Mouse (Mus musculus): ENCODE results near the gene Vps37b.

Gene Vps37b

DNA sequence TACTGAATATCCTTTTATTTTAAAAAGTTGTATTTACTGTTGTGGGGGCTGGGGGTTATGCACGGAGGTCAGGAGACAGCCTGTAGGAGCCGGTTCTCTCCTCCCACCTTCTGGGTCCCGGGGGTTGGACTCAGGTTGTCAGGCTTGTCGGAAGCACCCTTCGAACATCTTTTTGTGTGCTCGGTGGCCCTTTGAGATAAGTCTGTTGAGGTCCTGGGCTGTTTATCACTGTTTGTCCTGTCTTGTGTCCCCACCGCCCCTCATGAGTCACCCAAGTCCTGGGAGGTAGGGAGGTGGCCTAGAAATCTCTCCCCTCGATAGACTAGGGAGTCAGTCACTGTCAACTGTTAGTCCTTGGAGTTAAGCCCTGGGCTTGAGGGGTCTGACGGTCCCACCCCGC lies 33.7 kb downstream of the Vps37b start:
- no peak for DNase-seq

DNA sequence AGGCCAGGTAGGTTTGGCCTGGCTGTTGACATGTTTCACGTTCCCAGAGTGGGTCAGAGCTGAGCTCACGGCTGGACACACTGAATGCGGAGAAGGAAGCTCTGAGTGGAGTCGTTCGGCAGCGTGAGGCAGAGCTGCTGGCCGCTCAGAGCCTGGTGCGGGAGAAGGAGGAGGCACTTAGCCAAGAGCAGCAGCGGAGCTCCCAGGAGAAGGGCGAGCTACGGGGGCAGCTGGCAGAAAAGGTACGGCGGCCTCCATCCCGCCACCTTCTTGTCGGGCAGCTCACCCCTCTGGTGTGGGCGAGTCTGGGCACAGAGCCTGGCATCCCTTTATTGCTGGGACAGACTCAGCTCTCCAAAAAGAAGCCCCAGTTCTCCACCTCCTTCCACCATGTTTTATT lies 34.3 kb downstream of the Vps37b start:
- DNase-seq = no peak

DNA sequence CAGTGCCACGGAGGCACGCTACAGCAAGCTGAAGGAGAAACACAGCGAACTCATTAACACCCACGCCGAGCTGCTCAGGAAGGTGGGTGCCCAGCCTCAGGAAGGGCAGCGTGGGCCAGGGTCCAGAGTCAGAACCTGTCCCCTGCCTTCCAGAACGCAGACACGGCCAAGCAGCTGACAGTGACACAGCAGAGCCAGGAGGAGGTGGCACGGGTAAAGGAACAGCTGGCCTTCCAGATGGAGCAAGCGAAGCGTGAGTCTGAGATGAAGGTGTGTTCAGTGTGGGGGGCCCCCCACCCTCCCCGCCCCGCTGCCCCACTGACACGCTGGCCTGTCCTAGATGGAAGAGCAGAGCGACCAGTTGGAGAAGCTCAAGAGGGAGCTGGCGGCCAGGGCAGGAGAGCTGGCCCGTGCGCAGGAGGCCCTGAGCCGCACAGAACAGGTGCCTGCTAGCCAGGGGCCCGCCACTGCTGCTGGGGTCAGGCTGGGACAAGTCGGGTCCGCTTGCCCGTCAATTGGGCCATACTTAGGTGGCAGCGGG lies 34.8 kb downstream of the Vps37b start:
- DNase-seq = no peak

DNA sequence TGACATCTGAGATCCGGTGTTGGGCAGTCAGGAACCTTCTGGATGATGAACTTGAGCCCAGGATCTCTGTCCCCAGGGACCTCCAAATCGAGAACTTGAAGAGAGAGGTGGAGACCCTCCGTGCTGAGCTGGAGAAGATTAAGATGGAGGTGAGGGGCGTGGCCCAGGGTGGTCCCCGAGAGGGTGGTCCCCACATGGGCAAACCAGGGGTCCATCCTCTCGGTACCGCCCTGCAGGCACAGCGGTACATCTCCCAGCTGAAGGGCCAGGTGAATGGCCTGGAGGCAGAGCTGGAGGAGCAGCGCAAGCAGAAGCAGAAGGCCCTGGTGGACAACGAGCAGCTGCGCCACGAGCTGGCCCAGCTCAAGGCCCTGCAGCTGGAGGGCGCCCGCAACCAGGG lies 35.4 kb downstream of the Vps37b start:
- DNase-seq = no peak

DNA sequence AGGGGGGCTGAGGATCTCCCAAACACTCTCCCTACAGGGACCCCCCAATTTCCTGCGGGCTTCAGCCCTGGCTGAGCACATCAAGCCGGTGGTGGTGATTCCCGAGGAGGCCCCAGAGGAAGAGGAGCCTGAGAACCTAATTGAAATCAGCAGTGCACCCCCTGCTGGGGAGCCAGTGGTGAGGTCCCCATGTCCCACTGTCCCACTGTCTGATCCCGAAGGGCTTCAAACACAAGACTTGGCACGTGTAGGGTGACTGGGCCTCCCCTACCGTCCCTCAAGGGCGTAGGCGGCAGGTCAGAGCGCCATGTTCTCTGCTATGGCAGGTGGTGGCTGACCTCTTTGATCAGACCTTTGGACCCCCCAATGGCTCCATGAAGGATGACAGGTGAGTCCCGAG lies 35.9 kb downstream of the Vps37b start:
- peak; percentile 49 for DNase-seq

DNA sequence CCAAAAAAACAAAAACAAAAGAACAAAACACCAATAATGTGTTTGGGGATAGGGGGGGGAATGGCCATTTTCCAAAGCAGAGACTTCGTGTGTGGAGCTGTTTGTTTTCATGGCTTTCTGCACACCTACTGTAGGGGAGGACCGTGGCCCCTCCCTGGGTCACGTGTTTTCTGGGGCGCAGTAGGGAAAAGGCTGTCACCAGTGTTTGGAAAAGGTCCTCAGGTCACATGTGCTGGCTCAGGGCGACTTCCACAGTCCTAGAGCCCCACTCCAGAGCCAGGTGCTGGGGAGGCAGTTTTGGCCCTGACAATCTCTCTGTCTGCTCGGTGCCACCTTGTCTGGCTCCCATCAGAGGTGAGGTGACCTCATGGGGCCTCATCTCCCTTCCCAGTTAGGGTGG lies 36.7 kb downstream of the Vps37b start:
- DNase-seq = no peak

DNA sequence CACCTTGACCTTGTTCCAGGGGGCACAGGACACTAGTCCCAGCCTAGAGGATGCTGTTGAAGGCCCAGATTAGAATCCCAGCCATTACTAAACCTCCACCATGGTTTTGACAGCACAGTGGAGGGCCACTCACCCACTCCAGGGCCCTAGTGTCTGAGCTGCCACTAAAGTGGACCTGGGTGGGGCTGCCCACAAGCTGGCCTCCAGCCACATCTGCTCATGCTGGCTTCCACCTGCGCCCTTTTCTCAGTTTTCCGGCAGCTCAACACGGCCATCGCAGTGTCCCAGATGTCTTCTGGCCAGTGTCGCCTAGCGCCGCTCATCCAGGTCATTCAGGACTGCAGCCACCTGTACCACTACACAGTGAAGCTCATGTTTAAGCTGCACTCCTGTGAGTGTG lies 37.6 kb downstream of the Vps37b start:
- peak; percentile 71 for DNase-seq

DNA sequence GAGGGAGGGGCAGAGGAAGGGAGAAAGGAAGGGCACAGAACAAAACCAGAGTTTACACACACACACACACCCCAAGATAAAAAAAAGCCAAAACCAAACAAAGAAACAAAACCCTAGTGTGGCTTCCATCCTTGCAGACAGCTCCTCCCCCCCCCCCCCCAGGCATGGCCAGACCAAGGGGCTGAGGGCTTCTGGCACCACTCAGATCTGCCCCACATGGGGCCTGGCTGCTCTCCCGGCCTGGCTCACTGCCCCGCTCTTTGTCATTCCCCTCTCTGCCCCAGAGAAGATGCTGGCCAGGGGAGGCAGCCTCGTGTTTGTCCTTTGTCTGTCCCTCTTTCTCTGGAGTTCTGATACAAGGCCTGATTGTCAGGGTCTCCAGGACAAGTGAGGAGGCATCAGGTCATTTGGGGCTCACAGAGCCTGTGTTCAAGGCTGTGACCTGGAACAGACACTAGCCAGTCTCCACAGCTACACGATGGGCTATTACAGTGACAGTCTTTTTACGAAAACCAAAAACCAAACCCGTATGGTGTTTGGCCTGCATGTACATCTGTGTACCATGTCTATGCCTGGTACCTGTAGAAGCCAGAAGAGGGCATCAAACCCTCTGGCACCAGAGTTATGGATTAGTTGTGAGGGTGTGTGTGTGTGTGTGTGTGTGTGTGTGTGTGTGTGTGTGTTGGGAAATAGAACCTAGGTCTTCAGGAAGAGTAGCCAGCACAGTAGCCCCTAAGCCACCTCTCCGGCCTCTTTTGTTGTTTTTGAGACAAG lies 38.6 kb downstream of the Vps37b start:
- DNase-seq = no peak

DNA sequence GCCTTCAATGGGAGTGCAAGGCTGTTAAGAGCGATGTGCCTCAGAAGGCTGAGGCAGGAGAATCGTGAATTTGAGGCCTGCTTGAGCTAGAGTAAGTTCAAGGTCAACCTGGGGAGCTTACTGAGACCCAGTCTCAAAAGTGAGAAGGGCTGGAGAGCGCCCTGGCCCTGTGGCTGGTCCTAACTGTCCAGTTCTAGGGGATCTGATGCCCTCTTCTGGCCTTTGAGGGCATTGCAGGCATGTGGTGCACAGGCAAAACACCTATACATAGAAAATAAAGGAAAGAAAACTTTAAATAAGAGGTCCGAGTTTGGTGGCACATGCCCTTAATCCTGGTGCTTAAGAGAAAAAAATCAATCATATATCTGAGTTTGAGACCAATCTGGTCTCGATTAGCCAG lies 39.3 kb downstream of the Vps37b start:
- peak; percentile 96 for DNase-seq

DNA sequence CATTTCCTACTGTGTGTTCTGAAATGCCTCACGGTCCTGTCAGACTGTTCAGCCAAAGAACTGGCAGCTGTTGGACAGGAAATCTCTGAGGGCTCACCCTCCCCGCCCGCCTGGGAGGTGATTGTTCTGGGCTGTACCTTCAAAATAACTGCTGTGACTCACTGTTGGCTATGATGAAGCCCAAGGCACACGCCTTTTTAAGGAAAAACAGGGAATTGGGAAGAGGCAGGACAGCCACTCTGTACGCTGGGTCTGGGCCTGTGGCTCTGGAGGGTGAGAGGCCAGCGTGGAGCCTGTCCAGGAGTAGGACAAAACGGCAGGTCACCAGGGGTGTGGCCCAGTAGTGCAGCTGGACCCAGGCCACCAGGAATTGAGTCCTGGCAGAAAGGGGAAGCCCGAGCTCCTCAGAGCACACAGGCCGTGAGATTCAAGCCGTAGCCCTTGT lies 39.9 kb downstream of the Vps37b start:
- DNase-seq = peak; percentile 88

DNA sequence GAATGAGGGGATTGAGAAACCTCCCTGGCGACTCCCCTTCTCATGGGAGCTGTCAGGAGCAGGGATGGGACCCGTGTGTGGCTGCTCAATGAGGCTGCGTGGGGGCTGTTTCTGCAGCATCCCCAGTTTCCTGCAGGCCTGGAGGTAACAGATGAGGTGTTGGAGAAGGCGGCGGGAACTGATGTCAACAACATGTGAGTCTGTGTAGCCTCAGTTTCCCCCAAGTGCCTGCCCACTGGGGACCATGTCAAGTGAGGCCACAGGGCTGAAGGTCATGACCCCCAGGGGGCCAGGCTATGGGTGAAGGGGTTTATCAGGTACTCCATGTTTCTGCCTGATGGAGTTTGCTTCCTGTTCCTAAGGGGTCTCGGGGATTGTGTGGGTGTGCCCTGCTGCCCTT lies 40.7 kb downstream of the Vps37b start:
- DNase-seq = no peak

DNA sequence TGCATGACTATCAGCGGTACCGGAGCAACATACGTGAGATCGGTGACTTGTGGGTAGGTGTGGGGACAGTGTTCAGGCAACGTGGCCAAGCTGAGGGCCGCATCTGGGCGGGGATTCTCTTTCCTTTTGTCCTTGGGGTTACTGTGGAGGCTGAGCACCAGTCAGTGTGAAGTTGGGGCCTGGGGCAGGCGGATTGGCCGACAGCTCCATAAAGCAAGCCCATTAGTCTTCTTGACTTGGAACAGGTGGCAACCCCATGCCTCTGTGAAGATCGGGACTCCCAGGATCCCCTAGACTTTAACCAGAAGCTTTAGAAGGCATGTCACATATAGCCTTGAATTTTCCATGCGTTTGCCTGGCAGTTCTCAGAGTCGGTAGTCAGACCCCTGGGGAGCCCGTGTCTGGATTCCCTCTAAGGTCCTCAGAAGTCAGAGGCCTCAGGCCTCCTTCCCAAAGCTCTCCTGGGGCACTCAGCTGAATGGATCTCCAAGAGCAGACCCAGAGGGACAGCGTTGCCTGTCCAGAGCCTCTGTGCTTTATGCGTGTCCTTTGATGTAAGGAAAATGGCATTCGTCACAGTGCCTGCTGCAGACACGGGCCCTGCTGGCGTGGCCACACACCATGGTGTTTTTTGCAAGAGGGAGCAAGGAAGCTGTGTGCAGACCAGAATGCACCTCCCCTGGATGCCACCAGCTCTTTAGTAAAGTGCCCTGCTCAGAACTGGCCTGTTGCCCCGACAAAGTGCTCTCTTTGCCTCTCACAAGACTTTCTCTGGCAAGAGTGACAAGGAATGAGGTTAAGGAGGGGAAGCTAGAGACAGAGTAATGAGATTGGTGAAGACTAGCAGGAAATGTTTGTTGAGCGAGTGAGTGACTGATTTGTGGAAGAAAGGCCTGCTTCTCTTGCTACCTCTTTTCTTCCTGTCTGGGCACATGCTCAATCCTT lies 41.9 kb downstream of the Vps37b start:
- peak; percentile 81 for DNase-seq

DNA sequence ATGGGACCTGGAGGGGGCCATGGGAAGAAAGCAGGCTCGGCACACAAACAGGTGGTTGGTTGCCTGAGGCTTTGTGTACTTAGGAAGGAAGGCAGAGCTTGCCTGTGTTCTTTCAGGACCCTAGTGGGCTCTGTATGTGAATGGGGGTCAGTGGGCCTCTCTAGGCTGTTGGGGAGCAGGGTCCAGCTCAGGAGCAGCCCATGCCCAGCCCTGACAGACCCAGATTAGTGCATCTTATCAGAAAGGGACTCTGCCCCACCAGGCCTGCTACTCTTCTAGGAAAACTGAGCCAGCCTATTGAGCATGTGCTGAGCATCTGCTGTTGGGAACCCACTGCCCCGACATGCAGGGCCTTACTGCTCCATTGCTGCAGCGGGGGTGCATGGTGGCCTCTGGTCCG lies 44.6 kb downstream of the Vps37b start:
- DNase-seq = no peak

DNA sequence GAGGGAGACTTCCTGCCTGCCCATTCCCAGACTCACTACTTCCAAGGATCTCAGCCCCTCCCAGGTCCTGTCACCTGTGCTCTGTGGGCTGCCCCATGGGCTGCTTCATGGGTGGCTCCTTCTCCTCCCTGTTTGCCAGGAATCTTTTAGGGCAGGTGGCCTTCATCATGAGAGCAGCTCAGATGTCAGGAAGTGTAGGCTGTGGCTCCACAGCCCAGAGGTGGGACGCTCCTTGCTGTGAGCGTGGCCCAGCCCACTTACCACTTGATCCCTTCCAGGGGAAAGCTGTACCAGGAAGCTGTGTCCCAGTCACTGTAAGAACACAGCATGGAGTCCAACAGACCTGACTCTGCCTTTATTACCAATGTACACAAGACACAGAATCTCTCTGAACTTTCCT lies 45.1 kb downstream of the Vps37b start:
- DNase-seq = peak; percentile 47

DNA sequence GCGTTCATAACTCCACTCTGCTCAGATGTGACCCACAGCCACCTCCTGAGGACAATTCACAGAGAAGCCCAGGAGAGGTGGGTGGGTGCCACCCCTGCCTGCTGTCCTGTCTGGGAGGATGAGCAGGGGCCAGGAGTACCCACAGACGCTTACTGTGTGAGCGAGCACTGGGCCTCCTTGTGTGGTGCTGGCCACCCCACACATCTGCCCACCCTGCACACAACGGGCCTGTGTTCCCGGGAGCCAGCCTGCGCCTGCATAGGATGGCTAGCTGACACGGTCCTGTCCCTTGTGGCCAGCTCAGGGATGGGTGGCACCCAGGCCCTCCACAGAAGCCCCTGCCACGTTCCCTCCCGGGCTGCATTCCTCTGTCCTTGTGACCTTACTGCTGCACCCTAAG lies 46.6 kb downstream of the Vps37b start:
- no peak for DNase-seq

DNA sequence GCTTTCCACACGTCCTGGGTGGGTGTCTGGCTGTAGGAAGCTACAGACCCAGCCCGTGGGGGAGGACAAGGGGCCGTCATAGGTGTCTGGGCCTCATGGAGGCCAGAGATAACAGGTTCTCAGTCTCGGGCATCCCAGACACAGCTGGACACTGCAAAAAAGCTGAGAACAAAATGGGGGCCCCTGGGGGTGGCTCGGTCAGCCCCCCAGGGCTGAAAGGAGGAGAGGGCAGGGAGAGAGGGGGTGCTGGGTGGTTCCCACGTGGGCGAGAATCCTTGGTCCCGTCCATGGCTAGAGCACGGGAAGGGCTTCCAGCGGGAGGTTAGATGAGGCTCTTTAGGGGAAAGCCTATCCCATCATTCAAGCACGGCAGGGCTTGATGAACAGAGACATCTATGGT lies 49.2 kb downstream of the Vps37b start:
- DNase-seq = no peak

DNA sequence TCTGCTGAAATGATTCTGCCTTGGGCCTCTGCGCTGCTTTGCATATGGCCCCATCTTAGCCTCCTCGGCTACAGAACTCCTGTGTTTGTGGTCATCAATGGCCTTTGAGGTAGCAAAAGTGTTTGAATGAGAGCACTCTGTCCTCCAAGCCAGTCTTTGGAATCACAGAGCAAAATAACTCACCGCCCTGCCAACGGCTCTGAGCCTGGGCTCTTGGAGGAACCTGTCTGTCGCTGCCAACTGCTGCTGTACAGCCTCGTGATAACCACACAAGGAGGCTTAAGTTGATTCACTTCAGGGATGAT lies 50.9 kb downstream of the Vps37b start:
- peak; percentile 62 for DNase-seq

DNA sequence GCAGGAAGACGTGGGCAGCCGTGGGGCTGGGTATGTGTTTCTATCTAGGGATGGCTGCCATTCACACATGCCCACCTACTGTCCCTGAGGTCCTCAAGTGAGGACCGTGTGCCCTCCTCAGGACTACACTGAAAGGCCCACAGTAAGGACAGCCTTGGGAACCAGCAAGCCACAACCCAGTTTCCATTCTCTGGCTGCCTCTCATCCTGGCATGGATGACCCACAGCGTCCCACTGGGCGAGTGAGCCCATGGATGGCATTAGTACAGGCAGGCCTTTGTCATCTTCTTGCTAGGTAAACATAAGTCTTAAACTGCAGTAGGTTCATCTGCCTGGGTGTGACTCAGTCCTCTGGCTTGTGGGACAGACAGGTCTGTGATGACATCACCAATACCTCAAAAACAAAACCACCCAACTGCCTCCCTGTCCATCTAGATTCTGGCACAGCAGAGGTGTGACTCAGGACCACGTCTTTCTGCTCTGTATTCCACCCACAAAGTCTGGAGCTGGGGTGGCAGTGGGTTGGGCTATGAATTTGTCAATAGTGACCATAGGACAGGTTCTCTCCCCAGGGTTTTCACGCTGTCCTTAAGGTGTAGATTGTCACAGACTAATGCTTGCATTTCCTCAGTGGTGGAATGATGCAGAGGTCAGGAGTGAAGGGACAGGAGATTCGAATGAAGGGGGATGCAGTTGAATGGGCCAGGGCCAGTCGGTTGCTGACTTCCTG lies 51.4 kb downstream of the Vps37b start:
- DNase-seq = no peak

DNA sequence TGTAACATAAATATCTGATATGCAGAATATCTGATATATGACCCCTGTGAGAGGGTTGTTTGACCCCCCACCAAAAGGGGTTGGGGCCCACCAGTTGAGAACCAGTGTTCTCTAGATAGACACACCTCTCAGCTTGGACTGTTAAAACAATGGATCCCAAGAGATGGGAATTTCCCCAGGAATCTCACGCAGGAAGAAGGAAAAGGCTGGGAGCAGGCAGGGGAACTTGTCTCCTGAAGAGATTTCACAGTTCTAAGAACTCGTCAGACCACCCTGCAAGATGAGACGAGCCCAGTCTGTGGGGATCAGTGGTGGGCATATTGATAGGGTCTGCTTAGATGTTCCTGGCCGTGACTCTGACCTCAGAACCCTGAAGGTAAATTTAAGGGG lies 52.1 kb downstream of the Vps37b start:
- DNase-seq = no peak

DNA sequence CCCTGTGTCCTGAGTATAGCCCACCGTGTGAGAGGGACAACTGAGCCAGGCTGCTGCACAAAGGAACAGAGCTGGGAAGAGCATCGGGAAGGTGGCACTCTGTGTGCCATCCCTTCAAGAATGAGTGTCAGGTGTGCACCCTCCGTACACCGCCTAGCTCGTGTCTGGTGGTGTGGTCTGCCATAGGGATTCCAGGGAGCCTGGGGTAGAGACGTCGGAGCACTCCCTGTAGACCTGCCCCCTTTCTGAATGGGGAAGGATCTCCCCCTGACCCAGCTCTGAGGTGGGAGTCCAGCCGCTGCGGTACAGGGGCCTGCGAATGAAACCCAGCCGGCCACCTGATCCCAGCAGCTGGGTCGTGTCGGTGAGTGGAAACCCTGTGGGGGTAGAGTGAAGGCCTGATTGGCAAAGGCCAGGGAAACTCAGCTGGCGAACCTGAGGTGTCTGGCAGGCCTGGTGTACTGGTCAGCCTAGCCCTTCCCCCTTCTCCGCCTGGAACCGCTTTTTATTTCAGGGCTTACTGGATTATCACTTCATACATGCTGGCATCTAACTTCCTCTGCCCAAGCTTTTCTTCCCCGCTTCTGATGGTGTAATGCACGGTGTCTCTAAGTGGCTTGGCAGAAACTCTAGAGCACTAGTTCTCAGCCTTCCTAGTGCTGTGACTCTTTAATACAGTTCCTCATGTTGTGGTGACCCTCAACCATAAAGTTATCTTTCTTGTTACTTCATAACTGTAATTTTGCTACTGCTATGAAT lies 52.7 kb downstream of the Vps37b start:
- DNase-seq = no peak

DNA sequence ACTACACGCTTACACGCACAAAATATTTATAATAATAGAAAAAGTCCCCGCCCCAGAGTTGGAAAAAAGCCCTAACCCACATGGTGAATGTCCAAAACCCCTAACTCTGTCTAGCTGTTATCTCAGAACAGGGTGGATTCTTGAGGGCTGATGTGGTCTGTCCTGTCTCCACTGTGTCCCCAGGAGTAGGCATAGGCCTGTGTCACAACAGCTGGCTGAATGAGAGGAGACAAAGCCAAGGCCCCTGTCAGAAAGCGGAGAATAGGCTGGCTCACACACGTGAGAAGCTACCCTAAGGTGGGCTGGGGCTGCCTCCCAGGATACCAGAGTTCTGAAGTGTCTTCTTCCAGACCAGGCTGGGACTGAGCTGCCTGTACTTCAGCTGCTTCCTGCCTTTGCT lies 53.9 kb downstream of the Vps37b start:
- DNase-seq = no peak

DNA sequence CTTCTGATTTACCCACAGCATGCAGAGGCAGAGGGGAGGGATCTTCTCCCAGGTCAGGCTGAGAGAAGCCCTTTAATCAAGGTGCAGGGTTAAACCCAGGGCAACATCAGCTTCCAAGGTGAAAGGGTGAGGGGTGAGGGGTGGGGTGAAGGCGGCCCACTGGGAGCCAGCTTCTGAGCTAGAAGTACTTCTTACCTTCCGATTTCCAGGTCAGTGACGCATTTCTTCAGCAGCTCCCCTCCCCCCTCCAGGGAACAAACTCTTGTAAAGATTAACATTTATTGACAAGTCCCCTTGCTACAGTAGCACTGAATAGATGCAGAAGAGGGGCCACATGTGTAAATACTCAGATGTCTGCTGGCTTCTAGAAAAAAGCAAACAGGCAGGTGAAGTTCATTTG lies 54.8 kb downstream of the Vps37b start:
- DNase-seq = peak; percentile 56
